Mouse (Mus musculus): Measurements from ENCODE around the gene Aqp7.

The Aqp7 gene

DNA sequence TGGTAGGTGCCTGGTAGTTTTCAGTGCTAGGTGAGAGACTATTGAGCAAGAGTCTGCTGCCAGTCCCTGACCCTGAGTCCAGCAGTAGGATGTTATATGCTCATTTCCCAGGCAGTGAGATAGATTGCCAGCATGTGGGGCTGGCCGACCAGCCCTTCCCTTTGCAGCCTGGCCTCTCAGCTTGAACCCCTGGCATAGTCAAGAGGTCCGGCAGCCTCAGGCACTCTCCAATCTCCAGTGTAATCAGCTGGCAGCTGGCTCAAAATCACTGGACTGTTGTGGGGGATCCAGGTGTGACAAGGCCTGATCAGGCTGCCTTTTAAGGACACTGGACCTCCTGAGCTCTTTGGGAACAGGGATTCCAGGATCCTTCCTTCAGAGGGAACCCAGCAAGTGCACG, 15.4 kb upstream of the Aqp7 start:
- DNase-seq (ENCODE audit: low read depth, low spot score): no peak

DNA sequence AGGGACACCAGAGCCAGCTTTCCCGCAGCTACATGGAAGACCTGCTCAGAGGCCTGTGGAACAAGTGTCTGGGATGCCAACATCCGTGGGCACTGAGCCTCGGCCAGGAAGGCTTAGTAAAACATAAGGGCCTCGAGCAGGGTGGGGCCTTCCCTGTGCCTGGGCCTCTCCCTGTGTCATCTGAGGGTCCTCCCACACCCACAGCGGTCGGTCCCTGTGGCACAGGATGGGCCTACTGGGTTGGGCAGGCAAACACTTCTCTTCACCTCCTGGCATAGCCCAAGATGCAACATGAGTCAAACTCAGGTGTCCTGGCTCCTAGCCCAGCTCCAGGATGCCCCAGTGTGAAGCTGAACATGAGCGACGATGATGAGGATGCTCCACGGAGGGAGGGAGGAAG, 9.4 kb upstream of the Aqp7 start:
- DNase-seq (ENCODE audit: low read depth, low spot score): no peak

DNA sequence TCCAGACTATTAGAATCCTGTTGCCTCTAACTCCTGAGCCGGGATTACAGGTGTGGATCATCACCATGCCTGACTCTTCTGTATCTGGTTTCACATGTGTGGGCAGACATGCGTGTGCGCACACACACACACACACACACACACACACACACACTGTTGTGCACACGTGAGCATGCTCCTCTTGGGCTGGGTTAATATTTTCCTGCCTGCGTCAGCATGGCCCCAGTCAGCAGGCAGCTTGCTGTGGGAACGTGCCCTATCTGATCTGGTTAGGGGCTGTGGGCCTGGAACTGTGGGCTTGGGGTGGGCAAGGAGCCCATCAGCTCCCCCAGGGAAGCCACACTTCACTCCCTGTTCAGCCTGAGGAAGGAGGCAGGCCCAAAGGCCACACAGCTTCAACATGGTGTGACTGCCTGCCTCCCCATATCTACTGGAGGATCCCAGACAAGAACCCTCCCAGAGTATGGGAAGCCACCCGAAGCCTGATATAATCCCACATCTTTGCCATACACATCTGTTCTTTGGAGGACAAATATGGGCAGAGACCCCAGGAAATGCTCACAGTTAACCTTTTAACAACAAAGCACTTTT, 8.9 kb upstream of the Aqp7 start:
- no peak for DNase-seq (ENCODE audit: low read depth, low spot score)

DNA sequence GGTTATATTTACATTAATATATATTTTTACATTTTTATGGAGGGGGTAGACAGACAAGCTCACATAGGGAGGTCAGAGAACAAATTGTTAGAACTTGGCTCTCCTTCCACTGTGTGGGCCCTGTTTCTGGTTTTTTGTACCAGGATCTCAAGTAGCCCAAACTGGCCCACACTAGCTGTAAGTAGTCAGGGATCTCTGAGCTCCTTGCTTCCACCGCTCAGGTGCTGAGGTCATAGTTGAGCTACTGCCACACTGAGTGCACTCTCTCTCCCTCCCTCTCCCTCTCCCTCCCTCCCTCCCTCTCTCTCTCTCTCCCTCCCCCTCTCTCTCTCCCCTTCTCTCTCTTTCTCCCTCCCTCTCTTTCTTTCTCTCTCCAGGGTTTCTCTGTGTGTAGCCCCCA, 8.3 kb upstream of the Aqp7 start:
- DNase-seq (ENCODE audit: low read depth, low spot score): no peak

DNA sequence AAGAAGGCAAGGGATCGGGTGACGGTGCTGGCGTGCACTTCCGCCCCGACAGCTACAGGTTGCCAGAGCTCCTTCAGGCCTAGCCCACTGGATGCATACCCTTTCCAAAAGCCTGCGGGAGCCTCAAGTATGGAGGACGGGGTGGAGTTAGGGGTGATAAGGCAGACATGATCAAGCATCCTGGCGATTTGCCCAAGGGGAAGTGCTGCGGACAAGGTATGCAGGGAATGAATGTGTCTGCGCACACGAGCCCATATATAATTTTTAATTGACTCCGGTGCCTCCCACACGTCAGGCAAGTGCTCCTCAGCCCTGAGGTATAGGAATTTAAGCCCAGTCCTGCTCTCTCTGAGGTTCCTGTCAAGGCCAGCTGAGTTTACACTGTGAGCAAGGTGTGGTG, 7.2 kb upstream of the Aqp7 start:
- DNase-seq (ENCODE audit: low read depth, low spot score): peak; percentile 56

DNA sequence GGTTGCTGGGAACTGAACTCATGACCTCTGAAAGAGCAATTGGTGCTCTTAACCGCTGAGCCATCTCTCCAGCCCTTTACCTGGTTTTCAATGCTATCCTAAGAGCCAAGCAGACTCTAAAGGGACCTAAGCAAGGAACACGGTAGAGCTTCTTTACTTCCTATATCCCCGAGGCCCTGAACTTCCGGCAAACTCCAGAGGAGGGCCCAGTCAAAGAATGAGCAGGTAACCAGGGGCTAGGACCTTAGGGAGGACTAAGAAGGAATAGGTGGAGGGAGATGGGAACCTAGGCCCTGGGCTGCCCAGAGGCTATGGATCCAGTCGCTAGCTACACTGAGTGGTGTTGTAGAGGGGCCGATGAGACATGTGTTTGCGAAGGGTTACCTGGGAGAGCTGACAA, 3.8 kb upstream of the Aqp7 start:
- no peak for DNase-seq (ENCODE audit: low read depth, low spot score)

DNA sequence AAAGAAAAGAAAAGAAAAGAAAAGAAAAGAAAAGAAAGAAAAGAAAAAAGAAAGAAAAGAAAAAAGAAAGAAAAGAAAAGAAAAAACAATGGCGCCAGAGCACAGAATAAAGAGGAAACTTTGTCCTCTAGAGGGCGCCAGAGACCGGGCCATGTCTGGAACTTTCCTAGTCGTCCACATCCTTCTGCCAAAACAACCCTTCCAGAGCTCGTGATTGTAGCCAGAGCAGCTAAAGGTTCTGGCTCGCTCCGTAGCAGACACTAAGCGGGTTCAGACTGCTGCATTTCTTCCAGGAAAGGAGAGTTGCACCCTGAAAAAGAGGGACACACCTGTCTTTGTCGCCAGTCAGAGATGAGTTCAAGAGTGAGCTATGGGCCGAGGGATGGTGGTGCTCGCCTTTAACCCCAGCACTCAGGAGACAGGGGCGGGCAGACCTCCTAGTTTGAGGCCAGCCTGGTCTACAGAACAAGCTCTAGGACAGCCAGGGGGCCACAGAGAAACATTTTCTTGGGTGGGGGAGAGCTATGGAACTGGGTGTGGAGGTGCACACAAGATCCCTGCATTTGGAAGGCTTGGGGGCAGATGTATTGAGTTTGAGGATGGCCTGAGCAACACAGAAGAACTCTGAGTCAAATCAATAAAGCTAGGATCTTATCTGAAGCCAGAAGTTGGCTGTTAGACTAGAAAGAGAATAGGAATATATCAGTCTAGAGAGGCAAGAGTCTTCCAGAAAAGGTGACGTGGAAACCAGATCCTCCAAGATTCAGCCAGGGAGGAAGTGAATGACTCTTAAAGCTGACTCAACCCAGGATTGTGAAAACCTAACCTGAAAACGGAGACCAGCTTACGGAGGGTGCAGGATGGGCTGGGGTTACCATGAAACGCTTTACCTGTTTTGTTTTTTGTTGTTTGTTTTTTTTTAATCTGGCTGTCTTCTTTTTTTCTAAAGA, 3.1 kb upstream of the Aqp7 start:
- peak; percentile 87 for DNase-seq (ENCODE audit: low read depth, low spot score)

DNA sequence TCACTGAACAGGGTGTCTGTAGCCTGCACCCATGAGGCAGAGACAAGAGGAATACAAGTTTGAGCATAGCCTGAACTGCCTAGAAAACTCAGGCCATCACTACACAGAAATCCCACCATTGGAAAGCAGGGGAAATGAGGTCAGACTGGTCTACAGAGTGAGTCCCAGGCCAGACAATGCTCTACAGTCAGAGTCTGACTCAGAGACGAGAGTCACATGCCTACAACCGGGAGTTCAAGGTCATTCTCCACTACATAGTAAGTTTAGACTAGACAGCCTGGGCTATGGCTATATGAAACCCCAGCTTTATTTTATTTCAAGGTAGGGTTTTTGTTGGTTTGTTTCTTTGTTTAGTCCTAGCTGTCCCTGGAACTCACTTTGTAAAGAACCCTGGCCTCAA, 987 bp upstream of the Aqp7 start:
- DNase-seq (ENCODE audit: low read depth, low spot score): no peak

DNA sequence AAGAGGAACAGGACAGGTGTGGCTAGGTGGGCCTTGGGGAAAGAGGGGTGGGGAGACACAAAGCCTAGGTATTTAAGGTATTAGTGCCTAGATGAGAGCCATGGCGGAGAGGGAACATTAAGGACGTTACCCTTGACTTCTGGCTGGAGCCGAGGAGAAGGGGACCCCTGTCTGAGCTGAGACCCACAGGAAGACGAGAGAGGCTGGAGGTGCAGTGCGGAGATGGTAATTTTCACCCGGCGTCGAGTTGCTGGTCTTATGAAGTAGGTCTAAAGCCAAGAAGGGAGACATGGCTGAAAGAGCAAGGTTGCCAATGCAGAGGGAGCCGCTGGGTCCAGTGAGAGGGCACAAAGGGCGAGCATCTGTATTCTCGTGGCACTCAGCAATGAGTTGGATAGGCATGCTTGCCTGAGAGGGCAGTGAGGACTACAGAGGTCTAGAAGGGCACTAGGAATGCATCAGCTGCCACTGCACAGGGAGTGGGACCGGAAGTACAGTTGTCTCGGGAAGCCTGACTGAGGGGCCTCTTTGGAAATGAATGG, 1.6 kb downstream of the Aqp7 start:
- DNase-seq (ENCODE audit: low read depth, low spot score): no peak

DNA sequence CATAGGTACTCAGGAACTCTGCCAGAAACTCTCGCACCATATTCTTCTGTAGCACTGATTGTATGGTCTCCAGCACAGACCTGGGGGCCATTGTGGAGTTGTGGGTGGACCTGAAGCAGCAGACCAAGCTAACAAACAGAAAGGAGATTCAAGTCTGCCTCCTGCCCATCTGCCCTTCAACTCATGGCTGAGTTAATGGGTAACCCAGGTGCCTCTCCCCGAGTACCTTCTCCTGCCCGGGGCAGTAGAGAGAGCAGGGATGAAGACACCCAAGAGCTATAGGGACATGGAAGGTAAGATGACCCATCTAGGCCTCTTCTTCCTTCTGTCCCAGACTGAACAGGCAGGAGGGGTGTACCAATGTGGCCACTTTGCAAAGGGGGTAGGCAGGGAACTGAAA, 2.7 kb downstream of the Aqp7 start:
- DNase-seq (ENCODE audit: low read depth, low spot score): no peak

DNA sequence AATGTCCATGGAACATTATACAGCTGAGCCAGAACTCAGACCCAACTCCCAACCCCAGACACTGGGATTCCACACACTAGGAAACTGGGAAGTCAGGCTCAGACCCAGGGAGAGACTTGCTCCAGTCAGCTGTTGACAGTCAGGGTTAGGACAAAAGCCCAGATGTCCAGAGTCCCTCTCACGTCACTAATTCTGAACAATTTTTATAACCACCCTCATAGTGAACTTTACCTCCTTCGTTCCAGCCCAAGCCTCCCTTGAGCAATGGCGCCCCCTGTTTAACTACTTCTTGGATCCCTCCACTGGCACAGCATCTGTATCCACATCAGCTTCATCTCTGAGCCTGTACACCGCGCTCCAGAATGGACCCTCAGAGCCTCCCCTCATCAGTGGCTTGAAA, 4.0 kb downstream of the Aqp7 start:
- DNase-seq (ENCODE audit: low read depth, low spot score): no peak

DNA sequence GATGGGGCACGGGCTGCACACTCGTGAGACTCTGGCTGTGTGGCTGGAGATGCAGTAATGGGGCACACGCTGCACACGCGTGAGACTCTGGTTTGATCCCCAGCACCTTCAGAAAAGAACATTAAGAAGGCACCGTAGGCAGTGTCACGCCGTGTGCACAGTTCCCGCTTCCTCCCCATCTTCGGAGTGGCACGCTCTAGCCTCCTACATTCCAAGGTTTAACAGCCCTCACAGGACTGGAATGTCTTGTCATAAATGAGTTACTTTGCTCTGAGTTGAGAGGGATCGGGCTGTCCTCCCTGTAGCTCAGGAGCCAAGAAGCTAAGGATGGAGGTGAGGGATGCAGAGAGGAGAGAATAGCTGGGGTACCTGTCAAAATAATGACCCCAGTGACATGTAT, 5.1 kb downstream of the Aqp7 start:
- peak; percentile 12 for DNase-seq (ENCODE audit: low read depth, low spot score)

DNA sequence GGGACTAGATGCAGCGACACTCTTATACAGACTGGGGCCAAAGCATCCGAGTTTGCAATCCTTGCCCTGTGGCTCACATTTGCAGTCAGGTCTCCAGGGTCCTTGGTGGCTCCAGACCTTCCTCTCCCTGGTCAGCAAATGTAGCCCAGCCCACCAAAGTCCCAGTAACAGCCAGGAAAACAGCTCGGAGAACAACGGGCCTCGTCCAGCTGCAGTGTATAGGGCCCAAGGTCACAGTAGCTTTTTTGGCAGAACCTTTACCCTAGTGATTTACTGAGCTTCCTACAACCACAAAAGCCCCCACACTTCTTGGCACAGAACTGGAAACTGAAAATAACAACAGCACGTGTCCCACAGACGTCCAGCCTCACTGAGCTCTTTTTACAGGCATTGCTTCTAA, 7.0 kb downstream of the Aqp7 start:
- no peak for DNase-seq (ENCODE audit: low read depth, low spot score)

DNA sequence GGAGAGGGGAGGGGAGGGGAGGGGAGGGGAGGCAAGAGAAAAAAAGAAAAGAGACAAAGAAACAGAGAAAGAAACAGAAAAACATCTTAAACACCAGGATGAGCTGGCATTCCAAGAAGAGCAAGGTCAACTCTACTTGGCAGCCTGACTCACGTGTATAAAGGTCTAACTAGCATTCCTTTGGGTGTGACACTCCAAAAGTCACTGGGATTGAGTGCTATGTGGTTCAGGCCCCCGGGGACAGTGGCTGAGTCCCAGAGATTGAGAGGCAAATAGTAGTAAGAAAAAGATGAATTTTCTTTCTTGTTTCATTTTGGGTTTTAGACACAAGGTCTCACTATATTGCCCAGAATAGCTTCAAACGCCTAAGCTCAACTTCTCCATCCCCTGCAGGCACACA, 10.0 kb downstream of the Aqp7 start:
- DNase-seq (ENCODE audit: low read depth, low spot score): no peak

DNA sequence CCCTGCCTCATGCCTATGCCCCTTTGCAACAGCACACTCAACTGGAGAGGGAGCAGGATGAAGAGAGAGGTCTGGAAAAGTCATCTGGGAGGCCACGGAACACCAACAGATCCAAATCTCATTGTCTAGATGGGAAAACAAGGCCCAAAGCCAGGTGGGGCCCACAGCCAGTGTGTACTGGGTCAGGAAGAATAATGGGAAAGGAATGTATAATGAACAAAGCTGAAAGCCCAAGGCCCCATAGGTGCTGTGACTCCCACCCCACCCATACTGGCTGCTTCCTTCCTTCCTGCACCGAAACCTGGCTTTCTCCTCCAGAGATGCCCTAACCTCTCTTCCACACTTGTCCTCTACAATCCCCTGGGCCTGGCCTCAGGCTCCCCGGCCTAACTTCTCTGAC, 16.7 kb downstream of the Aqp7 start:
- no peak for DNase-seq (ENCODE audit: low read depth, low spot score)

DNA sequence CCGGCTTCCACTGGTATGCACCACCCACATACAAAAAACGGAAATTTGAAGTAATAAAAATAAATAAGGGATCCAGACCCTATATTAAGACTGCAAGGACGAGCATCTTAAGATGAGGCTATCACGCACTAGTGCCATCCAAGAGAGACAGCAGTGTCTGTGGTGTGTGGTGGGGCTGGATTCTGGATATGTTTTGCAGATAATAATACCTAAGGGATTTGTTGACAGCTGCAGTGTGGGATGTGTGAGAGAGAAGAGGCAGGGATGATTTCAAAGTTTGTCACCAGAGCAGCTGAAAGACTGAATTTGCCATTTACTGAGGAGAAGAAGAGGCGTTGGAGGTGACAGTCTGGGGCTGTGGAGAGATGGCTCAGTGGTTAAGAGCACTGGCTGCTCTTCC, 18.6 kb downstream of the Aqp7 start:
- no peak for DNase-seq (ENCODE audit: low read depth, low spot score)

DNA sequence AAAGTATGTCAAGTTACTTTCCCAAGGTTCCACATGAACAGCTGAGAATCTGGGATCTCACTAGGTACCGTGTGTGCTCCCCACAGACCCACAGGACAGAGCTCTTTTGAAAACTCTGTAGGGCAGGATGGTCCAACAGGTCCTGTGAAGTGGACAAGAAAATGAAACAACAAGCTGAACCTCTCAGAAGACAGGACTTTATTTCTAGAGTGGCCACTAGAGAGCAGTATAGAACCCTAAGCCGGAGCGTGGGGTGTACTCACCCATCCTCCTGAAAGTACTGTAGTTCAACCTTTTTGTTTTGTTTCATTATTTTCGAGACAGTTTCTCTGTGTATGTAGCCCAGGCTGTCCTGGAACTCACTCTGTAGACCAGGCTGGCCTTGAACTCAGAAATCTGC, 19.7 kb downstream of the Aqp7 start:
- DNase-seq (ENCODE audit: low read depth, low spot score): no peak

DNA sequence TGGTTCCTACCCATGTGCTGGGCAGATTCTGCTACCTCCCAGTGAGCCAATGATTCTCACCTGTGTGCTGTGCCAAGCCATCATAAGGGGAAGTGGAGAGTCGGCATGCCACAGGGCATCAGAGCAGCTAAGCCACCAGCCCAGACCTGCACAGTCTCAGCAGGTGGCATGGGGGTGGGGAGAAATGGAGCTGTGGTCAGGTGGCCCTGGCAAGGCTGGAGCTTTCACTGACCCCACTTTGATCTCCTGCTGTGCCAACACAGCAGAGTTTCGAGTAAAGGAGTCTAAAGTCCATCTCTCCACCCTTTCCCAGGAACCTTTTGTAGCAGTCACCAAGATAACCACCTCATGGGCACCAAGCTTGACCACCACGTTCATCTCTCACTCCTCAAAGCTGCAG, 20.1 kb downstream of the Aqp7 start:
- DNase-seq (ENCODE audit: low read depth, low spot score): no peak

DNA sequence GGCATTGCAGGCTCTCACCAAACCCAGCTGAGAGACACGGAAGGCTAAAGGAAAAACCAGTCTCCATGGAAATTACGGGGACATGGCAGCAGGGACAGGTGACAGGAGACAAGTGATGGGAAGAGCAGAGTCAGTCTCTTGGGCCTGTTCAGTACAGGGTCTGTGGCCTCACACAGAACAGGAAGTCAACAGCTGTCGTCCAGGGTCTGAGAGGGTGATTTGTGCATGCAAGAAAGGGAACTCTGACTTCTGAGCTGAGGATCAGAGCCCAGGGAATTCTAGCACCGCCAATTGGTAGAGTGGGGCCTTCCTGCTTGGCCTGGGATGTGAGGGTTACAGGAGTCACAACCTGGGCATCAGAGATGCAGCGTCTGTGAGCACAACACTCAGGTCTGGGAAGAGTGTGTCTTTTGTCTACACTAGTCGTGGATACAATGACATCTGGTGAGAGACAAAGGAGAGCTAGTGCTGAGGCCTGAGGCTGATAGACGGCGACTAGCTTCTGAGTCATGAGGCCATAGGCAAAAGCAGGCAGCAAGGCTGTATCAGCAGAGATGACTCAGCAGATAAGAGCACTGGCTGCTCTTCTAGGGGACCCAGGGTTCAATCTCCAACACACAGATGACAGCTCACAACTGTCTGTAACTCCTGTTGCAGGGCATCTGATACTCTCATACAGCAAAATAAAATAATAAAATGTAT, 21.7 kb downstream of the Aqp7 start:
- peak; percentile 25 for DNase-seq (ENCODE audit: low read depth, low spot score)

DNA sequence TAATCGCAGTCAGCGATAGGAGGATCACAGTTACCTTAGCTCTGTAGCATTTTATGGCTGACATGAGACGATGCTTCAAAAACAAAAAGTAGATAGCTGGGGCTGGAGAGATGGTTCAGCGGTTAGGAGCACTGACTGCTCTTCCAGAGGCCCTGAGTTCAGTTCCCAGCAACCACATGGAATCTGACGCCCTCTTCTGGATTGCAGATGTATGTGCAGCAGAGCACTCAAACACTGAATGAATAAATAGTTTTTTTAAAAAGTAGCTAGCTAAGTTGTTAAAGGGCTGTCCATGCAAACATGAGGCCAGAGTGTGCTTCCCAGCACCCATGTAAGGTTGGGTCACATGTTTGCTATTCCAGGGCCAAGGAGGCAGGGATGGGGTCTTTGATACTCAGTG, 26.8 kb downstream of the Aqp7 start:
- no peak for DNase-seq (ENCODE audit: low read depth, low spot score)

DNA sequence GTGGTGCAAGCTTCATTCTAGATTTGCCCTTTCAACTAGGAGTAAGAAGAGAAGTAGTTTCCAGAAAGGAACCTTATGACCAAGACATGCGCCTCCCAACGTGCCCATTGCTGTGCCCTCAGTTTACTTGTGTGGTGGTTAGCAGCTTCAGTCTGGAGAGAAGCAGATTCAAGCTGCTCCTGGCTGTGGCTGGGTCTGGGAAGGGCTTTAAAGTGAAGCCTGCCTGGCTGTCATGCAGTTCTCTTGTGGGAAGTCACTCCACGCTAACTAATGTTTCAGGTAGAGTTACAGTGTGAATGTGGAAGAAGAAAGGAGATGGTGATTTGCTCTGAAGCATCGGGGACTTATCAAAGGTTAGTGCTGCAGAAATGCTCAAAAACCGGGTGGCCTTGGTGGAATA, 32.1 kb downstream of the Aqp7 start:
- DNase-seq (ENCODE audit: low read depth, low spot score): no peak

DNA sequence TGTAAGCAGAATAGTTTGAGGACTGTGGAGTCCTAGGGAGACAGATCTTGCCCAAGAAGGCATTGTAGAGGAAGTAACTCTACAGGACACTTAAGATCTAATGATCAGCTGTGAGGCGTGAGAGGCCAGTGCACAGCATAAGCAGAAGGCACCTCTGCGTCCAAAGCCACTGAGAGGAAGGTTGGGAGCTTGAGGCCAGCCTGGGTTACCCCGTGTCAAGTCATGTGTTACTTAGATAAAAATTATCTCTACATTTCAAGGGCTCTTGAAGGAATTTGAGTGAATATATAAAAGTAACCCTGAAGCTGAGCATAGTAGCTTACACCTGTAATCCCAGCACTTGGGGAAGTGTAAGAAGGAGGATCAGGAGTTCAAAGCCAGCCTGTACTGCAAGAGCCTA, 34.6 kb downstream of the Aqp7 start:
- no peak for DNase-seq (ENCODE audit: low read depth, low spot score)
